Comparison of ENCODE assay signal across 8 mouse cellular contexts in the genomic region with DNA sequence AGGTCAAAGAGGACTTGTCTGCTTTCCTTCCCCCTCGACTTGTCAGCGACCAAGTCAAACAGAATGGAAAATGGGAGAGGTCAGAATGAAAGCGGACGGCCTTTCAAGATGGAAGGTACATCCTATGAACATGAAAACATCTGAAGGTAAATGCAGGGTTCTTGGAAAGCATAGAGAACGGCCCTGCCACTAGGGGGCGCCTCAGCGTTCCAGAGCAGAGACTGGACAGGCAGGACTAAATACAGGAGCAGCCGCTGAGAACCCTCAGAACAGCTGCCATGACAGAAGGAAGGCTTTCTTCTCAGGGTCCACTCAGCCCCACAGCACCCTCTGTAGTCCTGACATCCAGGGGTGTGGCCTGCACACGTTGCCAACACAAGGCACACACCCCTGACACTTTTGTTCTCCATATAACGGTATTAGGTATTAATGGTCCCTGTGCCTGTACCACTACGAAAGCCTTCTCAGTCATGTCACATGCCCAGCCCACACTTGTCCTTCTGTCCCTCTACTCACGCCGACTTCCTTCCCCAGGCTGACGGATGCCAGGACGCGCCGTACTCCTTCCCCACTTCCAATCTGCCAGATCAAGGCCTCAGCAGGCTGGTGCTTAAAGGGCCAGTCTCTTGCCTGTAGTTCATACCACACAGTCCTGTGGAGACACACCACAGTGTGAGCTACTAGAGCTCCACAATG. TPM values are rescaled to one million over a fixed set of nuclear protein-coding genes. Genes with fewer than 3 reads are reported as not detected.
DNase-seq lines count a peak whose midpoint lies in the region; ATAC-seq and TF ChIP-seq lines count a peak whose summit lies in the region.

No protein-coding gene starts in this region.

- intact Hi-C loops in left cerebral cortex, postnatal 4 days (cut with DNase I): loop anchor here (10.0 kb wide), 1 partner anchor 275 kb away; a partner anchor contains a TSS

- no peaks in the 10 kb centered on the region for H3K4me1 ChIP-seq in forebrain, postnatal 0 days (ENCODE audit: insufficient read depth)
- no peaks in the 10 kb centered on the region for H3K4me1 ChIP-seq in forebrain, embryonic 14.5 days (ENCODE audit: control insufficient read depth, insufficient read depth, low read length)

- peaks cover 48% of the 10 kb centered on the region for H3K36me3 ChIP-seq in forebrain, postnatal 0 days (ENCODE audit: insufficient read depth)
- peaks cover 35% of the 10 kb centered on the region for H3K36me3 ChIP-seq in forebrain, embryonic 14.5 days (ENCODE audit: control insufficient read depth, insufficient read depth, low read length)

- ATAC-seq in forebrain, postnatal 0 days: no peak
- ATAC-seq in forebrain, embryonic 14.5 days: no peak

- no peaks in the 10 kb centered on the region for H3K27me3 ChIP-seq in forebrain, postnatal 0 days (ENCODE audit: insufficient read depth, low read length)
- H3K27me3 ChIP-seq in forebrain, embryonic 14.5 days (replicated peaks; ENCODE audit: control insufficient read depth, insufficient read depth, low read length): no peaks in the 10 kb centered on the region

- no peak overlapping the region for H3K9ac ChIP-seq in forebrain, postnatal 0 days
- H3K9ac ChIP-seq in forebrain, embryonic 14.5 days (ENCODE audit: low read length): no peak overlapping the region

- H3K4me2 ChIP-seq in forebrain, postnatal 0 days (ENCODE audit: low read depth): no peak overlapping the region
- no peak overlapping the region for H3K4me2 ChIP-seq in forebrain, embryonic 14.5 days (ENCODE audit: low read length)

- no peak for DNase-seq in forebrain, postnatal 0 days
- no peak for DNase-seq in forebrain, embryonic 14.5 days (ENCODE audit: low spot score)
- DNase-seq in right cerebral cortex, adult 2 months (ENCODE audit: low spot score in 2 of 2): peak; percentile 39 to 55
- DNase-seq in right cerebral cortex, postnatal 36 days (ENCODE audit: low spot score in 2 of 2): no peak
- peak; percentile 50 for DNase-seq in c-Kit-negative CD71-positive TER-119-positive erythroid progenitor cells, embryonic 14.5 days (ENCODE audit: low read depth, low spot score)
- DNase-seq in left cerebral cortex, postnatal 4 days: peak; percentile 37
- DNase-seq in thymus, postnatal 14 days: peak; percentile 72
- DNase-seq in ovary, postnatal 14 days (ENCODE audit: low spot score): no peak

- H3K9me3 ChIP-seq in forebrain, postnatal 0 days (ENCODE audit: low read length): no peaks in the 10 kb centered on the region
- no peaks in the 10 kb centered on the region for H3K9me3 ChIP-seq in forebrain, embryonic 14.5 days (replicated peaks; ENCODE audit: control insufficient read depth, low read length)

- TF ChIP-seq CTCF in forebrain, postnatal 0 days (IDR thresholded peaks at IDR 0.05; ENCODE audit: low read depth): peak; percentile 51

- H3K27ac ChIP-seq in forebrain, postnatal 0 days (ENCODE audit: low read depth, low read length): no peak overlapping the region
- H3K27ac ChIP-seq in forebrain, embryonic 14.5 days (ENCODE audit: low read depth, low read length): no peak overlapping the region

- WGBS in forebrain, postnatal 0 days: 80% methylated on average over 17 of the region's 17 CpGs
- 85% methylated on average over 17 of the region's 17 CpGs for WGBS in forebrain, embryonic 14.5 days

- H3K4me3 ChIP-seq in forebrain, postnatal 0 days (ENCODE audit: low read depth, low read length): no peak overlapping the region
- H3K4me3 ChIP-seq in forebrain, embryonic 14.5 days (ENCODE audit: low read depth, low read length): no peak overlapping the region

RNA-seq across cellular contexts. Expression of a gene that starts 35.2 kb away (rescaled TPM):
- total RNA-seq in forebrain, postnatal 0 days (2014; rRNA removed): 8.6 and 13.9 TPM in 2 replicates
- polyA plus RNA-seq in forebrain, postnatal 0 days (2015; fragmentation: Nextera tagmentation; extraction: Ambion mirVana): 20.5 and 21.7 TPM in 2 replicates
- 8.6 and 8.7 TPM in 2 replicates for polyA plus RNA-seq in forebrain, embryonic 14.5 days (2014; fragmentation: Nextera tagmentation; extraction: Ambion mirVana)
- 1 to 10 TPM; 4.1 to 5.2 TPM for total RNA-seq in left cerebral cortex, postnatal 4 days (2021)

Comparison
In these comparisons a context has a peak if more than half of its experiments do, and no peak if none do; other contexts are left out.
1. DNase-seq: peak in right cerebral cortex, adult 2 months (2 of 2), c-Kit-negative CD71-positive TER-119-positive erythroid progenitor cells, embryonic 14.5 days (single experiment), left cerebral cortex, postnatal 4 days (single experiment) and thymus, postnatal 14 days (single experiment); none in forebrain, postnatal 0 days (single experiment), forebrain, embryonic 14.5 days (single experiment), right cerebral cortex, postnatal 36 days (0 of 2) and ovary, postnatal 14 days (single experiment).